Mouse (Mus musculus) embryonic facial prominence, embryonic 12.5 days (tissue): Measurements from ENCODE around the gene Jsrp1. TPM values are rescaled to one million over a fixed set of nuclear protein-coding genes. Genes with fewer than 3 reads are reported as not detected.

Source experiments
- ATAC-seq: fragments of 200-750 bp; cut with Nextera tagmentation; 2 replicates; pipeline ENCODE4 v1.8.0; 2017; ENCODE audit not compliant: insufficient number of reproducible peaks, insufficient read depth, low FRiP score, low TSS enrichment
- H3K27ac ChIP-seq: fragments of 300-500 bp; sonication (generic); 2 replicates; pipeline ENCODE4 v1.5.1; 2016; ENCODE audit warnings: mild to moderate bottlenecking
- H3K27me3 ChIP-seq: fragments of 300-500 bp; sonication (generic); 2 replicates; pipeline ENCODE4 v1.6.1; 2016; ENCODE audit warnings: mild to moderate bottlenecking, moderate library complexity
- H3K36me3 ChIP-seq: fragments of 300-500 bp; sonication (generic); 2 replicates; pipeline ENCODE4 v1.6.1; 2016; ENCODE audit warnings: mild to moderate bottlenecking
- H3K4me1 ChIP-seq: fragments of 300-500 bp; sonication (generic); 2 replicates; pipeline ENCODE4 v1.6.1; 2016
- H3K4me2 ChIP-seq: fragments of 300-500 bp; sonication (generic); replicated peaks from 2 replicates; pipeline ENCODE4 v1.6.1; 2016; ENCODE audit warnings: mild to moderate bottlenecking, moderate library complexity
- H3K4me3 ChIP-seq: fragments of 300-500 bp; sonication (generic); 2 replicates; pipeline ENCODE4 v1.5.1; 2016; ENCODE audit warnings: mild to moderate bottlenecking
- H3K9ac ChIP-seq: fragments of 300-500 bp; sonication (generic); 2 replicates; pipeline ENCODE4 v1.6.1; 2016; ENCODE audit warnings: mild to moderate bottlenecking, moderate library complexity
- H3K9me3 ChIP-seq: fragments of 300-500 bp; sonication (generic); 2 replicates; pipeline ENCODE4 v1.6.1; 2016; ENCODE audit warnings: mild to moderate bottlenecking, moderate library complexity
- WGBS: fragments of 180-500 bp; shearing (Covaris S2); methylation state at CpG from one replicate; pipeline ENCODE4 v1.1.7; 2016; 5-methylcytosine and 5-hydroxymethylcytosine counted together
- polyA plus RNA-seq: library from polyadenylated mRNA; unstranded; fragments of >200 nt; fragmentation: Nextera tagmentation; extraction: Ambion mirVana; gene quantifications from 2 replicates; pipeline ENCODE4 v1.2.1, GENCODE M21; 2016

Jsrp1 gene
- polyA plus RNA-seq, 1 experiment from 2014 or later = 1.8 TPM

GRCm38 (mm10) chr10:80797186-80798149 is 15.8 kb downstream of the Jsrp1 start:
- Histone ChIP-seq H3K9me3 (no peaks in the 10 kb centered on the region), H3K4me2 (peak overlapping the region; percentile 58), H3K27me3 (no peaks in the 10 kb centered on the region), H3K9ac (peak overlapping the region; percentile 98), H3K36me3 (peaks cover 59% of the 10 kb centered on the region), H3K27ac (peak overlapping the region; percentile 96), H3K4me1 (peaks cover 18% of the 10 kb centered on the region), H3K4me3 (peak overlapping the region; percentile 92)
- peak; percentile 24 for ATAC-seq
- 3% methylated on average over 58 of the region's 59 CpGs for WGBS

- peak overlapping the region; percentile 92 for H3K4me3 ChIP-seq
- peak overlapping the region; percentile 58 for H3K4me2 ChIP-seq
- H3K4me1 ChIP-seq = peaks cover 18% of the 10 kb centered on the region
- H3K27me3 ChIP-seq = no peaks in the 10 kb centered on the region
- no peak for ATAC-seq
- peak overlapping the region; percentile 98 for H3K9ac ChIP-seq
- 88% methylated on average over 9 of the region's 9 CpGs for WGBS
- H3K36me3 ChIP-seq = peaks cover 59% of the 10 kb centered on the region
- H3K27ac ChIP-seq = no peak overlapping the region
- no peaks in the 10 kb centered on the region for H3K9me3 ChIP-seq
Observed at GRCm38 (mm10) chr10:80796307-80796848, 16.9 kb downstream of the Jsrp1 start.

GRCm38 (mm10) chr10:80794750-80795149 is 18.5 kb downstream of the Jsrp1 start:
- H3K27ac ChIP-seq = no peak overlapping the region
- H3K4me3 ChIP-seq = no peak overlapping the region
- peaks cover 13% of the 10 kb centered on the region for H3K4me1 ChIP-seq
- no peak overlapping the region for H3K9ac ChIP-seq
- H3K4me2 ChIP-seq = no peak overlapping the region
- H3K27me3 ChIP-seq = no peaks in the 10 kb centered on the region
- WGBS = 84% methylated on average over 8 of the region's 8 CpGs
- peaks cover 66% of the 10 kb centered on the region for H3K36me3 ChIP-seq
- ATAC-seq = no peak
- no peaks in the 10 kb centered on the region for H3K9me3 ChIP-seq

GRCm38 (mm10) chr10:80793803-80794202 is 19.5 kb downstream of the Jsrp1 start:
- H3K27me3 ChIP-seq = no peaks in the 10 kb centered on the region
- no peak overlapping the region for H3K4me3 ChIP-seq
- WGBS = 95% methylated on average over 4 of the region's 4 CpGs
- ATAC-seq = no peak
- H3K9ac ChIP-seq = no peak overlapping the region
- H3K9me3 ChIP-seq = no peaks in the 10 kb centered on the region
- H3K4me1 ChIP-seq = peaks cover 9% of the 10 kb centered on the region
- no peak overlapping the region for H3K4me2 ChIP-seq
- H3K36me3 ChIP-seq = peaks cover 74% of the 10 kb centered on the region
- H3K27ac ChIP-seq = no peak overlapping the region

GRCm38 (mm10) chr10:80793033-80793784 is 20.1 kb downstream of the Jsrp1 start:
- 86% methylated on average over 13 of the region's 13 CpGs for WGBS

GRCm38 (mm10) chr10:80792175-80793032 is 20.9 kb downstream of the Jsrp1 start:
- H3K36me3 ChIP-seq = peaks cover 88% of the 10 kb centered on the region
- ATAC-seq = no peak
- H3K4me2 ChIP-seq = no peak overlapping the region
- H3K27ac ChIP-seq = no peak overlapping the region
- no peak overlapping the region for H3K9ac ChIP-seq
- H3K27me3 ChIP-seq = no peaks in the 10 kb centered on the region
- no peak overlapping the region for H3K4me3 ChIP-seq
- 74% methylated on average over 41 of the region's 41 CpGs for WGBS
- H3K9me3 ChIP-seq = no peaks in the 10 kb centered on the region
- peaks cover 9% of the 10 kb centered on the region for H3K4me1 ChIP-seq

More at GRCm38 (mm10) chr10:80793033-80793784, 20.1 kb downstream of the Jsrp1 start:
- no peaks in the 10 kb centered on the region for H3K9me3 ChIP-seq
- ATAC-seq = no peak
- no peak overlapping the region for H3K4me2 ChIP-seq
- H3K4me3 ChIP-seq = no peak overlapping the region
- H3K4me1 ChIP-seq = peaks cover 9% of the 10 kb centered on the region
- H3K27me3 ChIP-seq = no peaks in the 10 kb centered on the region
- no peak overlapping the region for H3K9ac ChIP-seq
- H3K27ac ChIP-seq = no peak overlapping the region
- peaks cover 80% of the 10 kb centered on the region for H3K36me3 ChIP-seq

- Histone ChIP-seq H3K9ac (no peak overlapping the region), H3K9me3 (no peaks in the 10 kb centered on the region), H3K4me1 (peaks cover 4% of the 10 kb centered on the region), H3K27me3 (no peaks in the 10 kb centered on the region), H3K27ac (no peak overlapping the region), H3K36me3 (peaks cover 96% of the 10 kb centered on the region), H3K4me3 (no peak overlapping the region), H3K4me2 (no peak overlapping the region)
- WGBS = 81% methylated on average over 33 of the region's 33 CpGs
- no peak for ATAC-seq
Observed at GRCm38 (mm10) chr10:80791476-80792174, 21.7 kb downstream of the Jsrp1 start.

- H3K36me3 ChIP-seq = peaks cover 96% of the 10 kb centered on the region
- no peak overlapping the region for H3K4me2 ChIP-seq
- no peaks in the 10 kb centered on the region for H3K27me3 ChIP-seq
- 83% methylated on average over 19 of the region's 19 CpGs for WGBS
- H3K27ac ChIP-seq = no peak overlapping the region
- no peak overlapping the region for H3K9ac ChIP-seq
- H3K9me3 ChIP-seq = no peaks in the 10 kb centered on the region
- no peak for ATAC-seq
- no peak overlapping the region for H3K4me3 ChIP-seq
- no peaks in the 10 kb centered on the region for H3K4me1 ChIP-seq
Observed at GRCm38 (mm10) chr10:80790761-80791404, 22.4 kb downstream of the Jsrp1 start.

- no peak overlapping the region for H3K4me2 ChIP-seq
- H3K4me1 ChIP-seq = no peaks in the 10 kb centered on the region
- 78% methylated on average over 2 of the region's 2 CpGs for WGBS
- H3K9ac ChIP-seq = no peak overlapping the region
- no peaks in the 10 kb centered on the region for H3K9me3 ChIP-seq
- no peak for ATAC-seq
- H3K27me3 ChIP-seq = no peaks in the 10 kb centered on the region
- no peak overlapping the region for H3K4me3 ChIP-seq
- H3K36me3 ChIP-seq = peaks cover 98% of the 10 kb centered on the region
- no peak overlapping the region for H3K27ac ChIP-seq
Observed at GRCm38 (mm10) chr10:80787517-80787916, 25.8 kb downstream of the Jsrp1 start.

GRCm38 (mm10) chr10:80785963-80786362 is 27.3 kb downstream of the Jsrp1 start:
- 97% methylated on average over 11 of the region's 11 CpGs for WGBS
- Histone ChIP-seq H3K4me2 (no peak overlapping the region), H3K36me3 (peaks cover 96% of the 10 kb centered on the region), H3K9me3 (no peaks in the 10 kb centered on the region), H3K27me3 (no peaks in the 10 kb centered on the region), H3K4me1 (no peaks in the 10 kb centered on the region), H3K9ac (no peak overlapping the region), H3K27ac (no peak overlapping the region), H3K4me3 (no peak overlapping the region)
- ATAC-seq = no peak
